Mouse (Mus musculus) skeletal muscle tissue, adult 2 months (tissue): ENCODE results near the gene Wdfy4.

Experiments used
- DNase-seq: peaks from one replicate; pipeline ENCODE4 v3.0.0-alpha.2; 2012; ENCODE audit warnings: low read depth, low spot score

Wdfy4 gene

DNA sequence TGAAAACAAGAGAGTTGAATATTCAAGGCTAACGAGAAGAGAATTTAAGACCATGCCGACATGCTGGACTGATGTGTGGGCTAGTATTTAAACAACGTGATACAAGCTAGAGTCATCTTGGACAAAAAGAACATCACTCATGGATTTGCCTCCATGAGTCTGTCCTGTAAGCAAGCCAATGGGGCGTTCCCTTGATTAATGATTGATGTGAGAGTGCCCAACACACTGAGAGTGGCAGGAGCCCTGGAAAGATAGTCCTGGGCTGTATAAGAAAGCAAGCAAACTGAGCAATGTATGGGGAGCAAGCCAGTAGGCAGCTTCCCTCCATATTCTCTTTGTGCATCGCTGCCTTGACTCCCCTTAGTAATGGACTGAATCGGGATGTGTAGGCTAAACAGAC, 106.7 kb downstream of the Wdfy4 start:
- no peak for DNase-seq

DNA sequence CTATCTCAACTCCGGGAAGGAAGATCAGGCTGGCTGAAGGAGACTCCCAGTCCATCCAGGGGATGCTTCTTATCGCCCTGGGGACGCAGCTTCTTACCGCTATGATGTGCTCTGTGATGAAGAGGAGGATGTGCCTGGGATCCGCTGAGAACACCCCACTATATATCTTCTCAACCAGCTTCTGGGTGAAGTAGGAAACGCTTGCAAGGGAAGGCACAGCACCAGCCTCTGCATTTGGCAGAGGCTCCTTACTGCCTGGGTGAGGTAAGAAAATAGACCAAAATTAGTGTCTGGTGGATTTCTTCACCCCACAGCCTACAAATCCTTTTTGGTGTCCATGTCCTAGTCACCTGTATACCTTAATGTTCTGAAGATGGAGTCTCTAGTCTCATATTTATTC, 107.2 kb downstream of the Wdfy4 start:
- DNase-seq: no peak

DNA sequence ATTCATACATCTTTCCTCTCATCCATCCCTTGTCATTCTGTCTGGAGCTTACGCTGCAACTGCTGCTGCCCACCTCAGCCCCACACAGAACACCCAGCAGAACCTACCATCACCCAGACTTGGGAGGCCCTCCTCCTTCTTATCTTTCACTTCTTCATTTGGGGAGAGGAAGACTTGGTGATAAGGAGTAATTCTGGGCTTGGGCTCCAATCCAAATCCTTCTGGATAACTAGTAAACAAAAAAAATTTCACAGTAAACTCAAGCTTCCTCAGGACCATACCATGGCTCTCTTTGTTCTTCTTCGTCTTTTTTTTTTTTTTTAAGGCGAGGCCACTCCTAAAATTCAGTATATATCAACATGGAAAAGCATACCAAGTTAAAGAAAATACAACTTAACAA, 112.0 kb downstream of the Wdfy4 start:
- no peak for DNase-seq

DNA sequence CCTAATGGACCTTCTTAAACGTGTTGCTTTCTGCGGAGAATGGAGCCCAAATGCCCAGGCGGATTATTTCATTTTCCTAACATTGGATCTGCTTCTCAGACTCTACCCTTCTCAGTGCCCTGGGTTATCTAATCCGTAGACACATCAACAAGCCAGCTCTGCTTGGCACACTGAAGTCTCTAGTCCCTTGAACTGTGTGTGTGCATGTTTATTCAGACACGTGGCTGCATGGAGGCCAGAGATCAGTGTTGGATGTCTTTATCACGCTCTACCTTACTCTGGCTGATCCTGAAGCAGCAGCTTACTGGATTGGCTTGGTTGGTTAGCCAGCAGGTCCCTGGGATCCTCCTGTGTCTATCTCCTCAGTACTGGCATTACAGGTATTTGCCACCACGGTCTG, 113.0 kb downstream of the Wdfy4 start:
- DNase-seq: no peak

DNA sequence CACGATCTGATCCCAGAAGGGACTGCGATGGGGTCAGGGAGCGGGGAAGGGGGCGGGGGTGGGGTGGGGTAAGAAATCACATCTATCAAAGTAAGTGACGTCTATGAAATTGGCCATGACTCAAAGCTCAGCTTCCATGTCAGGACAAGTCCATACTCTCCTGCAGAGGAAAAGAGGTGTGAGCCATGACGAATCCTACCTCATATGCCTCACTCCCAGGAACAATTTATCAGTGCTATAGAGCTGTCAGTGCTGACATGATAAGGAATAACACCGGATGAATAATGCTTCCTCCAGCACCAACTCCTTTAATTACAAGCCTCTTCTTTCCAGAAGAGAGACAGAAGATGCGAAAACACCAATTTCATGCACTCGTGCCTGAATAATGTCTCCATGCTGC, 117.6 kb downstream of the Wdfy4 start:
- no peak for DNase-seq

GRCm38 (mm10) chr14:33062996-33063395, 122.3 kb downstream of the Wdfy4 start:
- DNase-seq: no peak

GRCm38 (mm10) chr14:33058881-33059660, 126.2 kb downstream of the Wdfy4 start:
- no peak for DNase-seq

DNA sequence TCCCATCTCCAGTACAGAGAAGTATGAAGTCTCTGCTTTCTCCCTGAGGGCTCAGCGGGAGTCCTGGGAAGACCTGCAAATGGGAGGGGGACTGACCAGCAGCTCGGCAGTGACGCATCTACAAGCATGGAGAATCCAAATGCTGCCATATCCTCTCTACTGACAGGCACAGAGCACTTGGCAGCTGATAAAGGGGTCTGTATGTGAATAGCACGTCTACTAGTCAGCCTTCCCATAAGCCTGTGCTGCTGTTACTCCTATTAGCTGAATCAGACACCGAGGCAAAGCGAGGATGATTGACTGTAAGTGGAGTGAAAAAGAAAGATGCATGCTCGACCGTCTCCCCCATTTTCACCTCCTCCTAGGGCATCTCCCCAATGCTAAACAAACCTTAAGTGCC, 131.9 kb downstream of the Wdfy4 start:
- DNase-seq: no peak

DNA sequence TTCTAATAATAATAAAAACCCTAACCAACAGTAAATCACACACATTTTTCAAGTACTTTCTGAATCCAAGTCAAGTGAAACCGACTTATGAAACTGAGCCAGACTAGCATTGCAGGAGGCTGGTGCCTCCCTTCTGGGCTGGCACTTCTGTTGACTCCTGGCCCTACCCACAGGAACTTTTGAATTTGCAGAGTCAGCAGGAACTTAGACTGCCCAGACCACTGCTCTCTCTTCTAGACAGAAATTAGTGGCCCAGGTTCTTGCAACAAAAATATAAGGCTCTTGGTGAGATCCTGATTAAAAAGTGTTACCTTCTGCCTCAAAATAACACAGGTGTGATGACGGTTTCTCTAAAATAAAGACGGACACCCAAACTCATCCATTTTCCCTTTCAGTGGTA, 140.1 kb downstream of the Wdfy4 start:
- DNase-seq: no peak

- no peak for DNase-seq
Measured at GRCm38 (mm10) chr14:33036811-33037210, 148.5 kb downstream of the Wdfy4 start.

- no peak for DNase-seq
Measured at GRCm38 (mm10) chr14:33035386-33035785, 149.9 kb downstream of the Wdfy4 start.

GRCm38 (mm10) chr14:33033424-33033823, 151.9 kb downstream of the Wdfy4 start:
- DNase-seq: no peak

GRCm38 (mm10) chr14:33030849-33031248, 154.5 kb downstream of the Wdfy4 start:
- no peak for DNase-seq

GRCm38 (mm10) chr14:33019606-33020005, 165.7 kb downstream of the Wdfy4 start:
- DNase-seq: peak; percentile 66

GRCm38 (mm10) chr14:33019050-33019449, 166.3 kb downstream of the Wdfy4 start:
- no peak for DNase-seq

DNA sequence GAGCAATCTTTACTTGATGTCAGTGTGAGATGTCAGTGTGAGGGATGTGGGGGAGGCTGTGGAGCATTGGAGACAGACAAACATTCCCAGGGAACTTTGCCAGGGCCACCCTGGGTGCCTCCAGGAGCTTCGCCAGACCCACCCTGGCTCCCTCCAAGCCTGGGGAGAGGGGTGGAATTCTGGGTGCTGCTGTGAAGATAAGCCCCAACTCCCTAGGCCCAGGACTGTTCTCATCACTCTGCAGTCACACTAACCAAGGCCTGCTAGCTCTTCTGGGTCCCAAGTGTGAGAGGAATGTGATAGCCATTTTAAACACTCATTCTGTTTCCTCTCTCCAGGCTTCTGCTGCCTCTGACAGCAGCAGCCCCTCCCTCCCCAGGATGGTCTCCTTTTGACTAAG, 177.7 kb downstream of the Wdfy4 start:
- no peak for DNase-seq

- DNase-seq: no peak
Measured at GRCm38 (mm10) chr14:33005114-33005513, 180.2 kb downstream of the Wdfy4 start.

DNA sequence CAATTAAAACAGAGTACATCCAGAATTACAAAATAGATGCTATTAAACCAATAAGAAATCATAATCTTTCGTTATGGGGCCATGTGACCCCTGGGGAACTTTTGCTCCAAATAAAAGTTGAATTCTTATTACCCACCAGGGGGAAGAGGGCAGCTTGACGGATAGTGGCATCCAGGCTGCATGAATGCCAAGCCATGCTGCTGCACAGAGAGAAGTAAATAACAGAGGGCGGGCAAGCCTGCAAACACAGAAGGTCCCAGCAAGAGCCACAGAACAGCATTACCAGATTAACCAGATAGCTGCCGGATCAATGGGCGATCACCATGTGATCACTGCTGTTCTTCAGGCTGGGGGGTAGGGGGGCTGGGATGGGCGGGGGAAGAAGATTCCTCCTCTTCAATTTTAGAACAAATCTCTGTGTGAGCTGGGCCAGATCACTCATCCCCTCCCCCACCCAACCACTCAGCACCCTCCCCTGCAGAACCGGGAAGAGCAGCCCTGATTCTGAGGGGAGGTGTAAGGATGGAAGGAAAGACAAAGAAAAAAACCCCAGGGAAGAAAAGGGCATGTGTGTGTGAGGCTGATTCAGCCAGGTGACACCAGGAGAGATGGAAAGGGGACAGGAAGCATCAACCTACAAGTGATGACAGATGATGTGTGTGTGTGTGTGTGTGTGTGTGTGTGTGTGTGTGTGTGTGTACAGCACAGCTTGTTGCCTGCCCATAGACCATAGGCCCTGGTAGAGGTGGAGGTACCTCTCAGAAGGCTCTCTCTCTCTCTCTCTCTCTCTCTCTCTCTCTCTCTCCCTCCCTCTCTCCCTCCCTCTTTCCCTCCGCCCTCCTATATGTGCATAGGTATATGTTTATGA, 185.0 kb downstream of the Wdfy4 start:
- DNase-seq: no peak

- DNase-seq: no peak
Measured at GRCm38 (mm10) chr14:32999511-32999910, 185.8 kb downstream of the Wdfy4 start.

GRCm38 (mm10) chr14:32994954-32995636, 190.2 kb downstream of the Wdfy4 start:
- DNase-seq: peak; percentile 20

- no peak for DNase-seq
Measured at GRCm38 (mm10) chr14:32991082-32991481, 194.2 kb downstream of the Wdfy4 start, which contains the start of gene Lrrc18. Gene Lrrc18, plus strand, starts transcription at chr14:32991382.

GRCm38 (mm10) chr14:32986659-32987058, 198.6 kb downstream of the Wdfy4 start:
- no peak for DNase-seq
